8 mouse cellular contexts compared by ENCODE assay signal in genomic region chr11:54256624-54257376, GRCm38 (mm10). TPM values are rescaled to one million over a fixed set of nuclear protein-coding genes. Genes with fewer than 3 reads are reported as not detected.
DNase-seq lines count a peak whose midpoint lies in the region; ATAC-seq lines count a peak whose summit lies in the region.

No protein-coding gene starts in this region.

- H3K9ac ChIP-seq in forebrain, embryonic 14.5 days (ENCODE audit: low read length): no peak overlapping the region
- H3K9ac ChIP-seq in forebrain, embryonic 12.5 days: no peak overlapping the region
- H3K9ac ChIP-seq in midbrain, embryonic 13.5 days (replicated peaks): no peak overlapping the region

- H3K4me3 ChIP-seq in forebrain, embryonic 14.5 days (ENCODE audit: low read depth, low read length): no peak overlapping the region
- no peak overlapping the region for H3K4me3 ChIP-seq in forebrain, embryonic 12.5 days (replicated peaks)
- H3K4me3 ChIP-seq in midbrain, embryonic 13.5 days (replicated peaks): no peak overlapping the region

- peak; percentile 42; the same call in 1 of the 2 replicates for ATAC-seq in forebrain, embryonic 14.5 days
- no peak for ATAC-seq in forebrain, embryonic 12.5 days (ENCODE audit: low FRiP score)
- peak; percentile 81 for ATAC-seq in midbrain, embryonic 13.5 days

- no peaks in the 10 kb centered on the region for H3K36me3 ChIP-seq in forebrain, embryonic 14.5 days (ENCODE audit: control insufficient read depth, insufficient read depth, low read length)
- no peaks in the 10 kb centered on the region for H3K36me3 ChIP-seq in forebrain, embryonic 12.5 days (replicated peaks)
- H3K36me3 ChIP-seq in midbrain, embryonic 13.5 days: no peaks in the 10 kb centered on the region

- H3K27me3 ChIP-seq in forebrain, embryonic 14.5 days (replicated peaks; ENCODE audit: control insufficient read depth, insufficient read depth, low read length): no peaks in the 10 kb centered on the region
- H3K27me3 ChIP-seq in forebrain, embryonic 12.5 days: no peaks in the 10 kb centered on the region
- H3K27me3 ChIP-seq in midbrain, embryonic 13.5 days: no peaks in the 10 kb centered on the region

- no peak overlapping the region for H3K27ac ChIP-seq in forebrain, embryonic 14.5 days (ENCODE audit: low read depth, low read length)
- no peak overlapping the region for H3K27ac ChIP-seq in forebrain, embryonic 12.5 days
- no peak overlapping the region for H3K27ac ChIP-seq in midbrain, embryonic 13.5 days

- no peaks in the 10 kb centered on the region for H3K9me3 ChIP-seq in forebrain, embryonic 14.5 days (replicated peaks; ENCODE audit: control insufficient read depth, low read length)
- H3K9me3 ChIP-seq in forebrain, embryonic 12.5 days: no peaks in the 10 kb centered on the region
- no peaks in the 10 kb centered on the region for H3K9me3 ChIP-seq in midbrain, embryonic 13.5 days

- H3K4me1 ChIP-seq in forebrain, embryonic 14.5 days (ENCODE audit: control insufficient read depth, insufficient read depth, low read length): no peaks in the 10 kb centered on the region
- H3K4me1 ChIP-seq in forebrain, embryonic 12.5 days: no peaks in the 10 kb centered on the region
- 0 out of 2 replicates have a peak, but pooled peaks cover 5% of the 10 kb centered on the region for H3K4me1 ChIP-seq in midbrain, embryonic 13.5 days (replicated peaks)

- WGBS in forebrain, embryonic 14.5 days: 25% methylated on average over 3 of the region's 3 CpGs
- WGBS in forebrain, embryonic 12.5 days: 28% methylated on average over 3 of the region's 3 CpGs
- WGBS in midbrain, embryonic 13.5 days: 37% methylated on average over 3 of the region's 3 CpGs

- intact Hi-C loops in left cerebral cortex, postnatal 14 days (cut with DNase I): loop anchor here (2.0 to 5.0 kb wide), 2 partner anchors 112 to 254 kb away; no protein-coding TSS in a partner anchor

- H3K4me2 ChIP-seq in forebrain, embryonic 14.5 days (ENCODE audit: low read length): no peak overlapping the region
- no peak overlapping the region for H3K4me2 ChIP-seq in forebrain, embryonic 12.5 days
- no peak overlapping the region for H3K4me2 ChIP-seq in midbrain, embryonic 13.5 days (replicated peaks)

- DNase-seq in forebrain, embryonic 14.5 days (ENCODE audit: low spot score): peak; percentile 76
- DNase-seq in c-Kit-positive CD71-positive TER-119-negative erythroid progenitor cells, embryonic 14.5 days (ENCODE audit: low read depth): peak; percentile 65
- DNase-seq in frontal cortex, postnatal 25 days (ENCODE audit: low spot score in 2 of 2): peak; percentile 52 to 53
- peak; percentile 20 for DNase-seq in hindlimb bud, embryonic 11.5 days (ENCODE audit: extremely low spot score, low read depth, low spot score)
- DNase-seq in left cerebral cortex, postnatal 14 days (ENCODE audit: low spot score in 2 of 2): peak; percentile 54 to 69
- peak; percentile 28 to 73 for DNase-seq in spleen, postnatal 10 days (ENCODE audit: low spot score in 2 of 2)

RNA-seq across cellular contexts. Expression of gene Csf2, which starts 7.3 kb away (rescaled TPM):
- not detected in 2 replicates for polyA plus RNA-seq in forebrain, embryonic 14.5 days (2014; fragmentation: Nextera tagmentation; extraction: Ambion mirVana)
- polyA plus RNA-seq in forebrain, embryonic 12.5 days (2016; fragmentation: Nextera tagmentation; extraction: Ambion mirVana): not detected in 2 replicates
- not detected for total RNA-seq in left cerebral cortex, postnatal 14 days (2021)
- polyA plus RNA-seq in midbrain, embryonic 13.5 days (2015; fragmentation: Nextera tagmentation; extraction: Ambion mirVana): not detected in 2 replicates

RNA-seq across cellular contexts. Expression of gene Il3, which starts 10.3 kb away (rescaled TPM):
- not detected in 2 replicates for polyA plus RNA-seq in forebrain, embryonic 14.5 days (2014; fragmentation: Nextera tagmentation; extraction: Ambion mirVana)
- polyA plus RNA-seq in forebrain, embryonic 12.5 days (2016; fragmentation: Nextera tagmentation; extraction: Ambion mirVana): not detected in 2 replicates
- not detected for total RNA-seq in left cerebral cortex, postnatal 14 days (2021)
- not detected in 2 replicates for polyA plus RNA-seq in midbrain, embryonic 13.5 days (2015; fragmentation: Nextera tagmentation; extraction: Ambion mirVana)

RNA-seq across cellular contexts. Expression of gene Acsl6, which starts 46.8 kb away (rescaled TPM):
- polyA plus RNA-seq in forebrain, embryonic 14.5 days (2014; fragmentation: Nextera tagmentation; extraction: Ambion mirVana): 22.1 and 32.4 TPM in 2 replicates
- 24.6 and 26.4 TPM in 2 replicates for polyA plus RNA-seq in forebrain, embryonic 12.5 days (2016; fragmentation: Nextera tagmentation; extraction: Ambion mirVana)
- total RNA-seq in left cerebral cortex, postnatal 14 days (2021): 100 to 1,000 TPM; 183 to 184 TPM
- 35.1 and 36.1 TPM in 2 replicates for polyA plus RNA-seq in midbrain, embryonic 13.5 days (2015; fragmentation: Nextera tagmentation; extraction: Ambion mirVana)

Comparison
In these comparisons a context has a peak if more than half of its experiments do, and no peak if none do; other contexts are left out.
1. DNase-seq: peak in every context shown above with its lines; median percentile 76 in forebrain, embryonic 14.5 days; 65 in c-Kit-positive CD71-positive TER-119-negative erythroid progenitor cells, embryonic 14.5 days; 62 in left cerebral cortex, postnatal 14 days; 52 in frontal cortex, postnatal 25 days; 50 in spleen, postnatal 10 days; 20 in hindlimb bud, embryonic 11.5 days.